Mouse (Mus musculus) megakaryocyte, embryonic 14.5 days (primary cell): ENCODE data around the gene Pex26. TPM values are rescaled to one million over a fixed set of nuclear protein-coding genes. Genes with fewer than 3 reads are reported as not detected.

ENCODE experiments used
- H3K27me3 ChIP-seq: replicated peaks from 2 replicates; pipeline ENCODE3; 2012; ENCODE audit warnings: inconsistent platforms
- H3K36me3 ChIP-seq: replicated peaks from 2 replicates; pipeline ENCODE3; 2012; ENCODE audit warnings: low read length, inconsistent platforms, mixed read lengths
- H3K4me1 ChIP-seq: 2 replicates; pipeline ENCODE4 v1.6.1; 2012; ENCODE audit warnings: inconsistent platforms
- H3K4me3 ChIP-seq: replicated peaks from 2 replicates; pipeline ENCODE3; 2012; ENCODE audit warnings: moderate library complexity, mild to moderate bottlenecking, inconsistent platforms
- H3K9me3 ChIP-seq: 2 replicates; pipeline ENCODE4 v1.6.1; 2012; ENCODE audit warnings: inconsistent platforms
- FLI1 ChIP-seq: IDR thresholded peaks from 2 replicates; pipeline ENCODE4 v1.6.1; 2012; ENCODE audit warnings: low read length, inconsistent platforms, mixed read lengths
- GATA1 ChIP-seq: IDR thresholded peaks from 3 replicates; pipeline ENCODE4 v1.6.1; 2012; ENCODE audit warnings: mixed read lengths, low read length, inconsistent platforms, borderline replicate concordance
- polyA plus RNA-seq: library from polyadenylated mRNA; stranded (reverse); fragments of >175 nt; gene quantifications from 2 replicates; pipeline ENCODE4 v1.2.3, GENCODE M21; 2012; ENCODE audit warnings: low replicate concordance; ENCODE audit not compliant: insufficient read depth

Gene Pex26
- 3.6 and 7.2 TPM in 2 replicates for polyA plus RNA-seq

DNA sequence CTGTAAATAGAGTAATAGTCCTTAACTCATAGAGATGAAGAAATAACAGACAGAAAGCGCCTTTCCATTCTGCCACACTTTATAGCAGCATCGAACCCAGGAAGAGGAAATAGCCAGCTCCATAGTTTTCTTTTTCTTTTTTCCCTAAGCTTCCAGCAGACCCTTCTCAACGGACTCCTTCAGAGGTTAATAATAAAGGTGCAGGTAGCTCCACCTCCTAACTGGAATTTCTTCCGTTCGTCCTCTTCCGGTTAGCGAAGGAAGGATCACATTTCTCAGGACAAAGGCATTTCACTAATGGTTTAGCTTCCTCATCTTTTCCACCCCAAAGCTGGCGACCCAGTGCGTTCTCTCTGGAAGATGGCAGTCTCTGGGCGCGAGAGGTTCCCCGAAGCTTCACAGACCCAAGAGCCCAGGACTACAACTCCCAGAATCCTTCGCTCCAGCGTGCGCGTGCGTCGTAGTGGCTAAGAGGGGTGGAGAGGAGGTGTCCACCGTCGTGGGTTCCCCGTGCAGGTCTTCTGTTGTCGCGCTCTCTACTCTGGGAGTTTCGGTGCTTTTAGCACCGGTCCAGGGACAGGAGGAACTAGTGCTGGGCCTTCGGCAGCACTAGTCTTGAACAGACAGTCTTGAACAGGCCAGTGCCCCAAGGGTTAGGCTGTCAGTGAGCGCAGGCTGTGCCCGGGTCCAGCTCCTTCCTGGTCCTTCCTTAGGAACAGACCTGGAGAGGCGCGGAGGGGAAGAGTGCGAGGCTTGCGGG lies at the start of gene Pex26:
Gene Pex26 (plus strand): TSS at position 254 of the 760 bp plus-strand sequence.
- TF ChIP-seq FLI1, result no peak
- no peak for TF ChIP-seq GATA1
- Histone ChIP-seq H3K4me1 (peaks cover 53% of the 10 kb centered on the region), H3K4me3 (peak within 1 kb of the TSS; percentile 98), H3K36me3 (peaks cover 33% of the 10 kb centered on the region), H3K9me3 (no peaks in the 10 kb centered on the region), H3K27me3 (peaks cover 10% of the 10 kb centered on the region)

DNA sequence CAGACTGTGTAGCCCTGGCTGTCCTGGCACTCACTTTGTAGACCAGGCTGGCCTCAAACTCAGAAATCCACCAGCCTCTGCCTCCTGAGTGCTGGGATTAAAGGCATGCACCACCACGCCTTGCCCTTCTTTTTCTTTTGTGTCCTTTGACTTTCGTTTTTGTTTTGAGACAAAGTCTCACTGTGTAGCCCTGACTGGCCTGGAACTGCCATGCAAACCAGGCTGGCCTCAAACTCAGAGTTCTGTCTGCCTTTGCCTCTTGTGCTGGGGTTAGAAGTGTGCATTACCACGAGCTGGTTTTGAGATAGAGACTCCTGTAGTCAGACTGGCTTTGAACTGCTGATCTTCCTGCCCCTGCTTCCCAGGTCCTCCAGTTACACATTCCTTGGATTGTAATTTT lies 49.2 kb upstream of the Pex26 start:
- H3K36me3 ChIP-seq, result no peaks in the 10 kb centered on the region
- no peak for TF ChIP-seq GATA1
- TF ChIP-seq FLI1, result no peak
- H3K27me3 ChIP-seq, result peaks cover 83% of the 10 kb centered on the region
- H3K9me3 ChIP-seq, result no peaks in the 10 kb centered on the region
- no peak overlapping the region for H3K4me3 ChIP-seq
- H3K4me1 ChIP-seq, result peaks cover 23% of the 10 kb centered on the region

DNA sequence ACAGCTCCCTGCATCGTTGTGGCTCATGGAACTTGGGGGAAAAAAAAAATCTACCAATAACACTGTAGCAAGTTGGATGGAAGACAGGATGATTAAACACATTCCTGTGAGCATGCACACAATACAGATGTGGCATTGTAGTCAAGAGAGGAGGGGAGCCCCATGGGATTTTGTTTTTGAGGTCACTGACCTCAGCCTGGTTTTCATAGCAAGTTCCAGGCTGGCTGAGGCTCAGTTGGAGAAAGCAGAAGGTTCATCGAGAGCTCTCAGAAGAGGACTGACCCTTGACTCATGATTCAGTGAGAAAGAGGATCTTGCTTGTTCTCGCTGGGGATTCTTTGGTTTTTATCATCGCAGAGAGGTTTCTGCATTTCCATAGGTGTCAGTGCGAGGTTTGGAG lies 48.6 kb upstream of the Pex26 start:
- no peaks in the 10 kb centered on the region for H3K36me3 ChIP-seq
- TF ChIP-seq FLI1 (no peak), GATA1 (no peak)
- H3K27me3 ChIP-seq, result peaks cover 83% of the 10 kb centered on the region
- no peak overlapping the region for H3K4me3 ChIP-seq
- H3K9me3 ChIP-seq, result no peaks in the 10 kb centered on the region
- peaks cover 17% of the 10 kb centered on the region for H3K4me1 ChIP-seq

DNA sequence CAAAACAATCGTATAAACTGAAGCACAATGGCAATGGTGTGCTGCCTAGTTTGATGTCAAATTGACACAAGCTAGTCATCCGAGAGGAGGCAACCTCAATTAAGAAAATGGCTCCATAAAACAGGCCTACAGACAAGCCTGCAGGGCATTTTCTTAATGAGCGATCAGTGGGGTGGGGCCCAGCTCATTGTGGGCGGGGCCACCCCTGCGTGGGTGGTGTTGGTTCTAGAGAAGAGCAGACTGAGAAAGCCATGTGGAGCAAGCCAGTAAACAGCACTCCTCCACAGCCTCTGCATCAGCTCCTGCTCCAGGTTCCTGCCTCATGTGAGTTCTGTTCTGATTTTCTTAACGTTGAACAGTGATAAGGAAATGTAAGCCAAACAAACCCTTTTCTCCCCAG lies 46.2 kb upstream of the Pex26 start:
- H3K4me3 ChIP-seq, result no peak overlapping the region
- H3K4me1 ChIP-seq, result 0 out of 2 replicates have a peak, but pooled peaks cover 3% of the 10 kb centered on the region
- peaks cover 82% of the 10 kb centered on the region for H3K27me3 ChIP-seq
- H3K9me3 ChIP-seq, result no peaks in the 10 kb centered on the region
- TF ChIP-seq FLI1 (no peak), GATA1 (no peak)
- no peaks in the 10 kb centered on the region for H3K36me3 ChIP-seq

DNA sequence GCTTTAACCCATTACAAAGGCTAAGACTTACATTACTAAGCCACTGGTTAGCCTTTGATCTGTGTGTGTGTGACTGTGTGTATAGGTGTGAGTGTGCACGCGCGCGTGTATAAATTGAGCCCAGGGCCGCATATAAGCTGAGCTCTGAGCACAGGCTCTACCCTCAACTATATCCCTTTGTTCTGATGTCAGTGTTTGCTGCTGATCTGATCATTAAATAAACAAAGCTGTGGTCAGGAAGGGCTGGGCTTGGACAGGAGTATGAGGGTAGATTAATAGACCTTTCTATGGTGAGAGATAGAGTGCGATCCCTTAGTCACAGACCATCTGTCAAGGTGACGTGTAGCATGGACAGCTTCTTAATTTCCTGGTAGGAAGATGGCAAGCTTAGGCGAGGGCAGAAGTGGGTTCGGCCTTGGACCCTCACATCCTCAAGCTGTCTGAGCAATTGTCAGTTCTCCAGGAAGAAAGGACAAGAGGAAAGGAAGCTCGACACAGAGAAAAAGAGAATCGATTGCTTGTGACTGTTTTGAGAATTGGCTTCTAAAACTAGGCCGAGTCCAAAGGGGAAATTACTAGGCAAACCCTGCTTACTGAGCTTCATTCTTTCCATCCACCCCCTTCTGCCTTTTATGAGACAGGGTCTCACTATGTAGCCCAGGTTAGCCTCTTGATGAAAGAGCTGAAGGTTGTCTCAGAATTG lies 45.0 kb upstream of the Pex26 start:
- no peaks in the 10 kb centered on the region for H3K9me3 ChIP-seq
- H3K4me3 ChIP-seq, result no peak overlapping the region
- 0 out of 2 replicates have a peak, but pooled peaks cover 3% of the 10 kb centered on the region for H3K4me1 ChIP-seq
- H3K27me3 ChIP-seq, result peaks cover 82% of the 10 kb centered on the region
- no peaks in the 10 kb centered on the region for H3K36me3 ChIP-seq
- TF ChIP-seq GATA1, result no peak
- no peak for TF ChIP-seq FLI1

DNA sequence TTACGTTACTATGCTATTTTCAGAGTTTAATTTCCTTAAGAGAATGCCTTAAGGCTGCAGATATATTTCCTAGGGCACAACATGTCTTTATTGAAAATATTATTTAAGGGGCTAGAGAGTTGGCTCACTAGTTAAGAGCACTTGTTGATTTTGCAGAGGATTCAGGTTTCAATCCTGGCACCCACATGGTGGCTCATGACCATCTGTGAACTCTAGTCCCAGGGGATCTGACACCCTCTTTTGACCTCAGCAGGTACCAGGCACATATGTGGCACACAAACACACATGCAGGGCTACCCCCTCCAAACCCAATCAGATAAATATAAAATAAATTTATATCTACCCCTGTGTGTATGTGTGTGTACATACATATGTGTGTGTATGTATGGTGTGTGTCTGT lies 44.2 kb upstream of the Pex26 start:
- H3K4me1 ChIP-seq, result peaks cover 6% of the 10 kb centered on the region; the same call in 1 of the 2 replicates
- no peaks in the 10 kb centered on the region for H3K9me3 ChIP-seq
- no peaks in the 10 kb centered on the region for H3K36me3 ChIP-seq
- no peak overlapping the region for H3K4me3 ChIP-seq
- H3K27me3 ChIP-seq, result peaks cover 83% of the 10 kb centered on the region
- TF ChIP-seq GATA1 (no peak), FLI1 (no peak)

DNA sequence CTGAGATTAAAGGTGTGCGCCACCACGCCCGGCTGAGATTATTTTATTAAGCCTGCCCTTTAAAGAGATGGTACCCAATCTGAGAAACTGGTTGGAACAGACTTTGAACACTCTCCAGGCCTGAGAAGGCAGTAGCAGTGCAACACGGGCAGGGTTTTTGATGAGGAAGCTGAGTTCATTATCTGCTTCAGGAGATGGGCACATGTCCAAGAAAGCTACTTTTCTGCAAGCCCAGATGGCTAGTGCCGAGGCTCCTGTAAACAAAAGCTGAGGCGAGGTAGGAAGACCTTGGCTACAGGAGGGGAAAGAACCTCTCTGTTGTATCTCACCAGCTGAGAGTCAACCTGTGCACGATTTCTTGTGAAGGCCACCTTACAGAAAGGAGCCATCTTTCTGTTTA lies 41.2 kb upstream of the Pex26 start:
- no peak overlapping the region for H3K4me3 ChIP-seq
- no peak for TF ChIP-seq FLI1
- peaks cover 83% of the 10 kb centered on the region for H3K27me3 ChIP-seq
- H3K36me3 ChIP-seq, result no peaks in the 10 kb centered on the region
- peaks cover 5% of the 10 kb centered on the region; the same call in 1 of the 2 replicates for H3K4me1 ChIP-seq
- no peaks in the 10 kb centered on the region for H3K9me3 ChIP-seq

DNA sequence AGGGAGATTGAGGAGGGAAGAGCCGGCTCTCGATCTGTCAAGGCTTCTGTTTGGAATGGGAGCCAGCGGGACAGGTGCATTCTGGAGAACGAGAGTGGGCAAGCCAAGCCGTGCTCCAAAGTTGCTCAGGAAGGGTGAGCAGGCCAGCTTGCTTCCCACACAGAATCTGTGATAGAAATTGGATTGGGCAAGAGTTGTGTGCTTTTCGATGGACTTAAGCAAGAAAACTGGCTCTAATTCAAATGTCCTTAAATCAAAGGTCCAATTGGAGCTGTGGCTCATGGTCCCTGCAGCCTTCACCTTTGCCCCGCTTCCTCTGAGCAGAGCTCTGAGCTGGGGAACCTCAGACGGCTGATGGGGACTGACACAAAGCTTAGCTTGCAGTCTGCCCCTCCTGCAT lies 40.0 kb upstream of the Pex26 start:
- H3K4me3 ChIP-seq, result no peak overlapping the region
- H3K4me1 ChIP-seq, result peaks cover 5% of the 10 kb centered on the region; the same call in 1 of the 2 replicates
- TF ChIP-seq FLI1 (no peak), GATA1 (no peak)
- peaks cover 84% of the 10 kb centered on the region for H3K27me3 ChIP-seq
- H3K9me3 ChIP-seq, result no peaks in the 10 kb centered on the region
- H3K36me3 ChIP-seq, result no peaks in the 10 kb centered on the region

- Histone ChIP-seq H3K4me3 (no peak overlapping the region), H3K36me3 (no peaks in the 10 kb centered on the region), H3K9me3 (no peaks in the 10 kb centered on the region), H3K4me1 (peaks cover 5% of the 10 kb centered on the region; the same call in 1 of the 2 replicates), H3K27me3 (peaks cover 85% of the 10 kb centered on the region)
- TF ChIP-seq FLI1, result no peak
- no peak for TF ChIP-seq GATA1
Measured at GRCm38 (mm10) chr6:121144066-121144465, 39.4 kb upstream of the Pex26 start.
